Mouse (Mus musculus) skeletal muscle tissue, adult 2 months (tissue): ENCODE measurements around the gene Alg9.
A peak's percentile ranks its signal among the peaks of the same experiment; 100 is the strongest.
"Not testable (repeated sequence)": the region's sequence is repeated elsewhere in the genome, so short reads cannot be mapped to it uniquely, and the experiment has no call there.

ENCODE experiments used
- DNase-seq: peaks from one replicate; pipeline ENCODE4 v3.0.0-alpha.2; 2012; ENCODE audit warnings: low read depth, low spot score

Alg9 gene

GRCm38 (mm10) chr9:50816512-50816911, 41.7 kb downstream of the Alg9 start:
- DNase-seq, result no peak

GRCm38 (mm10) chr9:50818050-50818449, 43.2 kb downstream of the Alg9 start:
- no peak for DNase-seq

- DNase-seq, result no peak
These were observed 44.9 kb downstream of the Alg9 start for GRCm38 (mm10) chr9:50819716-50820115.

GRCm38 (mm10) chr9:50821651-50822050, 46.8 kb downstream of the Alg9 start:
- no peak for DNase-seq

- DNase-seq, result no peak
These were observed 47.4 kb downstream of the Alg9 start for GRCm38 (mm10) chr9:50822216-50822615.

- no peak for DNase-seq
These were observed 49.1 kb downstream of the Alg9 start for GRCm38 (mm10) chr9:50823779-50824453.

- no peak for DNase-seq
These were observed 56.7 kb downstream of the Alg9 start for GRCm38 (mm10) chr9:50831514-50831913.

GRCm38 (mm10) chr9:50832162-50832561, 57.3 kb downstream of the Alg9 start:
- DNase-seq, result no peak

- DNase-seq, result not testable (repeated sequence)
These were observed 57.8 kb downstream of the Alg9 start for GRCm38 (mm10) chr9:50832582-50832981.

GRCm38 (mm10) chr9:50833786-50834185, 59.0 kb downstream of the Alg9 start:
- no peak for DNase-seq

- peak; percentile 58 for DNase-seq
These were observed 60.4 kb downstream of the Alg9 start for GRCm38 (mm10) chr9:50835068-50835705.

- DNase-seq, result no peak
These were observed 61.3 kb downstream of the Alg9 start for GRCm38 (mm10) chr9:50836097-50836496.

- peak; percentile 38 for DNase-seq
These were observed 66.4 kb downstream of the Alg9 start for GRCm38 (mm10) chr9:50841079-50841789.

- no peak for DNase-seq
These were observed 70.3 kb downstream of the Alg9 start, which contains the start of gene Ppp2r1b for GRCm38 (mm10) chr9:50845081-50845480. TSS of gene Ppp2r1b (plus strand) at chr9:50845301.

- DNase-seq, result no peak
These were observed 70.7 kb downstream of the Alg9 start for GRCm38 (mm10) chr9:50845547-50845946.

- DNase-seq, result no peak
These were observed 72.3 kb downstream of the Alg9 start for GRCm38 (mm10) chr9:50847133-50847532.

- no peak for DNase-seq
These were observed 73.0 kb downstream of the Alg9 start for GRCm38 (mm10) chr9:50847606-50848368.

GRCm38 (mm10) chr9:50848821-50849220, 74.0 kb downstream of the Alg9 start:
- no peak for DNase-seq

- peak; percentile 89 for DNase-seq
These were observed 74.4 kb downstream of the Alg9 start for GRCm38 (mm10) chr9:50849249-50849648.

- no peak for DNase-seq
These were observed 74.9 kb downstream of the Alg9 start for GRCm38 (mm10) chr9:50849755-50850154.

- no peak for DNase-seq
These were observed 75.5 kb downstream of the Alg9 start for GRCm38 (mm10) chr9:50850271-50850670.

GRCm38 (mm10) chr9:50850713-50851112, 75.9 kb downstream of the Alg9 start:
- DNase-seq, result no peak
